Mouse (Mus musculus) CH12.LX (cell line): ENCODE data around the gene Ankrd12. TPM values are rescaled to one million over a fixed set of nuclear protein-coding genes. Genes with fewer than 3 reads are reported as not detected.

Experiments used
- DNase-seq: peaks from one replicate; pipeline ENCODE4 v3.0.0-alpha.2; 2013; ENCODE audit errors: extremely low read depth
- H3K27ac ChIP-seq: 2 replicates; pipeline ENCODE4 v1.5.1; 2012; ENCODE audit warnings: low read depth, mild to moderate bottlenecking, control low read depth, moderate library complexity; ENCODE audit not compliant: insufficient read depth
- H3K27me3 ChIP-seq: replicated peaks from 2 replicates; pipeline ENCODE3; 2012; ENCODE audit warnings: inconsistent platforms
- H3K36me3 ChIP-seq, 2 experiments: replicated peaks in 1 of 2; 2 replicates each; pipeline versions ENCODE3 to v1.6.1; 2012; ENCODE audit warnings: inconsistent platforms in 1 of 2, low read length in 1 of 2, mild to moderate bottlenecking in 1 of 2, mixed read lengths in 1 of 2, moderate library complexity in 1 of 2; ENCODE audit not compliant: control insufficient read depth in 1 of 2, insufficient read depth in 1 of 2
- H3K4me1 ChIP-seq, 2 experiments: 2 replicates each; pipeline ENCODE4 v1.6.1; 2012; ENCODE audit warnings: inconsistent platforms in 1 of 2, moderate library complexity in 1 of 2; ENCODE audit not compliant: insufficient read depth in 2 of 2, control insufficient read depth in 1 of 2
- H3K4me2 ChIP-seq: 2 replicates; pipeline ENCODE4 v1.6.1; 2012; ENCODE audit warnings: low read depth, mild to moderate bottlenecking, control low read depth; ENCODE audit not compliant: poor library complexity, insufficient read depth, severe bottlenecking
- H3K4me3 ChIP-seq, 3 experiments: fragments of 150-350 bp in 1 of 3; sonication (generic) in 1 of 3; replicated peaks in 1 of 3; 2 replicates each; pipeline versions ENCODE3 to v1.5.1; 2011 to 2012; ENCODE audit warnings: low read depth in 2 of 3, low read length in 2 of 3, mild to moderate bottlenecking in 2 of 3, moderate library complexity in 2 of 3, control low read depth in 1 of 3, improper control_type of control experiment in 1 of 3, inconsistent platforms in 1 of 3, mixed read lengths in 1 of 3; ENCODE audit not compliant: poor library complexity in 1 of 3
- H3K79me2 ChIP-seq: replicated peaks from 2 replicates; pipeline ENCODE4 v1.6.1; 2012; ENCODE audit warnings: mild to moderate bottlenecking, moderate library complexity; ENCODE audit not compliant: control insufficient read depth, poor library complexity, insufficient read depth, severe bottlenecking; ENCODE audit errors: extremely low read depth
- H3K9ac ChIP-seq: 2 replicates; pipeline ENCODE4 v1.6.1; 2012; ENCODE audit warnings: low read depth, mild to moderate bottlenecking, control low read depth, moderate library complexity; ENCODE audit not compliant: insufficient read depth
- H3K9me3 ChIP-seq: replicated peaks from 2 replicates; pipeline ENCODE3; 2012; ENCODE audit warnings: low read length, inconsistent platforms, mixed read lengths
- CHD2 ChIP-seq: IDR thresholded peaks from 2 replicates; pipeline ENCODE4 v1.6.1; 2011; ENCODE audit warnings: low read length, improper control_type of control experiment
- CTCF ChIP-seq, 2 experiments: IDR thresholded peaks in 1 of 2; conservative IDR thresholded peaks in 1 of 2; 2 replicates each; pipeline ENCODE4 v1.5.1; 2011 to 2012; ENCODE audit warnings: low read depth in 2 of 2, low read length in 2 of 2, improper control_type of control experiment in 1 of 2, inconsistent platforms in 1 of 2, mild to moderate bottlenecking in 1 of 2, moderate library complexity in 1 of 2
- GABPA ChIP-seq: IDR thresholded peaks from 2 replicates; pipeline ENCODE4 v1.6.1; 2012; ENCODE audit warnings: low read depth, low read length, improper control_type of control experiment, inconsistent platforms; ENCODE audit not compliant: insufficient replicate concordance
- HCFC1 ChIP-seq: IDR thresholded peaks from 2 replicates; pipeline ENCODE4 v1.6.1; 2012; ENCODE audit warnings: low read depth, mild to moderate bottlenecking, inconsistent platforms, low read length, improper control_type of control experiment
- IRF4 ChIP-seq: IDR thresholded peaks from 2 replicates; pipeline ENCODE4 v1.6.1; 2014; ENCODE audit warnings: low read depth, mild to moderate bottlenecking, inconsistent platforms, low read length, improper control_type of control experiment
- JUN ChIP-seq: IDR thresholded peaks from 2 replicates; pipeline ENCODE4 v1.6.1; 2011; ENCODE audit warnings: low read depth, mild to moderate bottlenecking, low read length, improper control_type of control experiment, moderate library complexity; ENCODE audit not compliant: insufficient read depth
- JUND ChIP-seq: conservative IDR thresholded peaks from 2 replicates; pipeline ENCODE4 v1.6.1; 2011; ENCODE audit warnings: low read depth, low read length, improper control_type of control experiment
- MAFK ChIP-seq: IDR thresholded peaks from 2 replicates; pipeline ENCODE4 v1.6.1; 2011; ENCODE audit warnings: low read length, improper control_type of control experiment; ENCODE audit not compliant: insufficient replicate concordance
- MAZ ChIP-seq: IDR thresholded peaks from 2 replicates; pipeline ENCODE4 v1.6.1; 2012; ENCODE audit warnings: low read depth, mild to moderate bottlenecking, inconsistent platforms, low read length, improper control_type of control experiment, moderate library complexity
- MEF2A ChIP-seq: IDR thresholded peaks from 2 replicates; pipeline ENCODE4 v1.6.1; 2014; ENCODE audit warnings: low read depth, mild to moderate bottlenecking, inconsistent platforms, low read length, improper control_type of control experiment, borderline replicate concordance
- MXI1 ChIP-seq: IDR thresholded peaks from 2 replicates; pipeline ENCODE4 v1.6.1; 2011; ENCODE audit warnings: mild to moderate bottlenecking, low read depth, low read length, improper control_type of control experiment
- MYC ChIP-seq: IDR thresholded peaks from 2 replicates; pipeline ENCODE4 v1.6.1; 2011; ENCODE audit warnings: low read depth, mild to moderate bottlenecking, improper control_type of control experiment, low read length
- NELFE ChIP-seq: IDR thresholded peaks from 2 replicates; pipeline ENCODE4 v1.6.1; 2011; ENCODE audit warnings: low read depth, low read length, improper control_type of control experiment
- NRF1 ChIP-seq: IDR thresholded peaks from 2 replicates; pipeline ENCODE4 v1.6.1; 2014; ENCODE audit warnings: low read depth, mild to moderate bottlenecking, inconsistent platforms, low read length, improper control_type of control experiment, moderate library complexity
- POLR2A ChIP-seq: IDR thresholded peaks from 2 replicates; pipeline ENCODE4 v1.6.1; 2011; ENCODE audit warnings: low read depth, mild to moderate bottlenecking, improper control_type of control experiment, low read length
- POLR2AphosphoS2 ChIP-seq: IDR thresholded peaks from 2 replicates; pipeline ENCODE4 v1.6.1; 2011; ENCODE audit warnings: low read depth, low read length, improper control_type of control experiment
- RAD21 ChIP-seq: IDR thresholded peaks from 2 replicates; pipeline ENCODE4 v1.6.1; 2011; ENCODE audit warnings: low read depth, mild to moderate bottlenecking, low read length, improper control_type of control experiment, moderate library complexity
- SIN3A ChIP-seq: IDR thresholded peaks from 2 replicates; pipeline ENCODE4 v1.6.1; 2012; ENCODE audit warnings: low read length, improper control_type of control experiment, inconsistent platforms
- SMC3 ChIP-seq: IDR thresholded peaks from 2 replicates; pipeline ENCODE4 v1.6.1; 2011; ENCODE audit warnings: low read depth, low read length, improper control_type of control experiment
- TBP ChIP-seq: conservative IDR thresholded peaks from 2 replicates; pipeline ENCODE4 v1.6.1; 2011; ENCODE audit warnings: low read depth, low read length, improper control_type of control experiment
- TCF12 ChIP-seq: IDR thresholded peaks from 2 replicates; pipeline ENCODE4 v1.6.1; 2014; ENCODE audit warnings: low read depth, mild to moderate bottlenecking, inconsistent platforms, low read length, improper control_type of control experiment
- UBTF ChIP-seq: IDR thresholded peaks from 2 replicates; pipeline ENCODE4 v1.6.1; 2012; ENCODE audit warnings: low read depth, mild to moderate bottlenecking, inconsistent platforms, low read length, improper control_type of control experiment, moderate library complexity
- USF1 ChIP-seq: IDR thresholded peaks from 2 replicates; pipeline ENCODE4 v1.6.1; 2014; ENCODE audit warnings: low read depth, mild to moderate bottlenecking, inconsistent platforms, low read length, improper control_type of control experiment
- ZMIZ1 ChIP-seq: IDR thresholded peaks from 2 replicates; pipeline ENCODE4 v1.6.1; 2012; ENCODE audit warnings: low read depth, mild to moderate bottlenecking, inconsistent platforms, low read length, improper control_type of control experiment
- dilution Hi-C: fragments of 300-500 bp; cut with MboI; formaldehyde crosslinking; loops from 2 replicates; pipeline ENCODE4 v1.14.3; 2020; ENCODE audit warnings: low sequenced_read_pairs; ENCODE audit not compliant: extremely low pct_unique_long_range_greater_than_20kb, extremely low pct_ligation_motif_present
- in situ Hi-C: fragments of 300-500 bp; cut with MboI; formaldehyde crosslinking; loops from 3 replicates; pipeline ENCODE4 v1.14.3; 2019; ENCODE audit warnings: low sequenced_read_pairs, low pct_ligation_motif_present, low pct_unique_long_range_greater_than_20kb, mixed read lengths
- polyA plus RNA-seq: library from polyadenylated mRNA; unstranded; fragments of >175 nt; gene quantifications from 2 replicates; pipeline ENCODE4 v1.2.1, GENCODE M21; 2012; ENCODE audit warnings: low read depth; ENCODE audit not compliant: insufficient read length
- total RNA-seq, 2 experiments: library from RNA; depleted of rRNA; stranded (reverse); fragments of 300-350 nt in 1 of 2; fragments of >200 nt in 1 of 2; gene quantifications; 2 replicates each; pipeline ENCODE4 v1.2.3; 2012 to 2014

The Ankrd12 gene
- total and polyA plus RNA-seq, 3 experiments, result 1.6 to 5.6 (median 1.7) TPM

GRCm38 (mm10) chr17:65950622-65951404, 126.1 kb downstream of the Ankrd12 start, which contains the start of gene Twsg1:
Gene Twsg1, minus strand, starts transcription at chr17:65951226.
- H3K27me3 ChIP-seq, result no peaks in the 10 kb centered on the region
- H3K79me2 ChIP-seq, result peaks cover 5% of the 10 kb centered on the region
- DNase-seq, result peak; percentile 85
- peaks cover 9 to 29% of the 10 kb centered on the region in 2 experiments for H3K4me1 ChIP-seq
- H3K4me3 ChIP-seq, result peak within 1 kb of the TSS; percentile 46 to 75 (median 71)
- in situ Hi-C loops (loop anchor here (10.0 kb wide), 1 partner anchor 154 kb away; the partner anchor contains the start of gene Ndufv2), dilution Hi-C loops (no loop called here)
- TF ChIP-seq MAZ (peak; percentile 91), IRF4 (0 out of 2 replicates have a peak, but pooled peaks have one; percentile 10), NELFE (peak; percentile 77), POLR2AphosphoS2 (no peak), SIN3A (peak; percentile 61; the same call in 1 of the 2 replicates), CHD2 (no peak), JUND (no peak), TCF12 (peak; percentile 65), MXI1 (peak; percentile 46), SMC3 (peak; percentile 71), POLR2A (peak; percentile 80; the same call in 1 of the 2 replicates), NRF1 (peak; percentile 61), RAD21 (peak; percentile 34), HCFC1 (no peak), CTCF (conservative IDR thresholded peaks at IDR 0.05 in 1 of 2, IDR thresholded peaks at IDR 0.05 in 1 of 2; ENCODE audit: low read depth in 2 of 2, low read length in 2 of 2) (peak in 1 of 2 experiments; percentile 78; a peak in 2 of 4 replicates)
- H3K9ac ChIP-seq, result peak within 1 kb of the TSS; percentile 75
- H3K36me3 ChIP-seq, result peaks cover 6 to 11% of the 10 kb centered on the region in 2 experiments
- no peak within 1 kb of the TSS; the same call in 1 of the 2 replicates for H3K27ac ChIP-seq
- H3K4me2 ChIP-seq, result no peak within 1 kb of the TSS
- peaks cover 2% of the 10 kb centered on the region for H3K9me3 ChIP-seq

GRCm38 (mm10) chr17:65950183-65950582, 126.7 kb downstream of the Ankrd12 start:
- H3K4me3 ChIP-seq, result peak overlapping the region; percentile 46 to 75 (median 71)
- H3K4me2 ChIP-seq, result no peak overlapping the region
- peaks cover 6 to 11% of the 10 kb centered on the region in 2 experiments for H3K36me3 ChIP-seq
- peaks cover 2% of the 10 kb centered on the region for H3K9me3 ChIP-seq
- TF ChIP-seq MAFK (no peak), JUN (no peak), MYC (no peak), SMC3 (no peak), ZMIZ1 (no peak), MEF2A (no peak), USF1 (no peak), GABPA (no peak), POLR2A (no peak), HCFC1 (no peak), TBP (no peak), IRF4 (no peak), UBTF (no peak)
- TF ChIP-seq, all 38 proteins: peak for 0
- no peak overlapping the region for H3K27ac ChIP-seq
- peak overlapping the region; percentile 75 for H3K9ac ChIP-seq
- peaks cover 9 to 29% of the 10 kb centered on the region in 2 experiments for H3K4me1 ChIP-seq
- peaks cover 5% of the 10 kb centered on the region for H3K79me2 ChIP-seq
- no peaks in the 10 kb centered on the region for H3K27me3 ChIP-seq
- dilution Hi-C loops (no loop called here), in situ Hi-C loops (loop anchor here (10.0 kb wide), 1 partner anchor 155 kb away; the partner anchor contains the start of gene Ndufv2)
- DNase-seq, result no peak
